Mouse (Mus musculus): ENCODE data around the gene Fmo1.

Fmo1 gene

DNA sequence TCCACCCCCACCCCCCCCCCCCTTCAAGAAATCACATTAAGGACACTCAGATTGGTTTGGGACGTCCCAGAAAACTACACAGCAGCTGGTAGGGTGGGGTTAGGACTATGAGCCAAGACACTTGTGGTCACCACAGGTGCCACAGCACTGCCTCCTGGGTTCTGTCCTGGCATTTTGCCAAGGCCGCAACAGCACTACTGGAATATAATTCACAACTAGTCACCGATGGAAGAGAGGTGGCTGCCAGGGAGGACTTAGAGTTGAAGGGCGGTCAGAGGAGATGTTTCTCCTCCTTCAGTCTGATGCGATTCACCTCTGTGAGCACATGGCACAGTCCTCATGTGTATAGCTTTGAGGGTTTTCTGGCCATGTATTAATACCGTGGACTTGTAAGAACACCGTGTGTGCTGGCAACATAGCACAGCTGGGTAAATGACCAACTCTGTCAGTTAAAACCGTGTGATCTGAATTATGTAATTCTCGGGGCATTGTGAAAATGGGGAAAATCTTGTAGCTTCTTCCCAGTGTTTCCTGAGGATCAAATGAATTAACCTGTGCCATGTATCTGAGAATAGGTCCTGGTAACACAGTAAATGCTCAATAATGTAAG lies 6.3 kb downstream of the Fmo1 start:
- DNase-seq = no peak

DNA sequence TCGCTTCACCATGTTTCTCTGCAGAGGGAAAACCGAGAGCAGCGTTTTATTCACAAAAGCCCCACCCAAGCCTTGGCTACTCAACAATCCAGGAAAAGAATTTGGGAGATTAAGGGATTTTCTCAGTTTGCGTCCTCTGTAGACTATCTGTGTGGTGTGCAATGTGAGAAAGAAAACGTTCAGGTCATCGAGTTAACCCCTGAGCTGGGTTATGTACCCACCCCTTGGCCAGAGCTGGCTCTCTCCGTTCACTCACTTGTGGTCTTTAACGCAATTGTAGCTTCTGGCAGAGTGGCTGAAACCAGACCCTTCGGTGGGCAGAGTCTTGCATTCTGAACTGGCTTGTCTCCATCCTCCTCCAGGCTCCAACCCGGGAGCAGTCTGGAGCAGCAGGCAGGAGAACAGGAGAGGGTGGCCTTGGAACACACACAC lies 6.8 kb downstream of the Fmo1 start:
- no peak for DNase-seq

DNA sequence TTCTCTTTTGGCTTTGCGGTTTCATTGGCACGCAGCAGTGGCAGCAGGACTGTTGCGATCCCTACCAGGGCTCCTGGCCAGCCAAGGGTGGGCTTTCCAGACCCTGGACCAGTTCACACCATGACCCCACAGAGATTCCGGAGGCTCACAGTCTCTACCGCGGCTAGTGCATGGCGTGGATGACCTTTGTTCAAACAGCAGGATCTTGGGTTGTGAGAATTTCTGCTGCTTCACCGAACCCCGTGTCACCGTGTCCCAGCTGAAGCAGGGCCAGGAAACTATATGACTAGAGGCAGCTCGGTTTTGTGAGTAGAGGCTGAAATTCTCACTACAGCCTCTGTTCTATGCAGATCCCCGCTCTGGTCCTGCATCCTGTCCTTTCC lies 7.7 kb downstream of the Fmo1 start:
- no peak for DNase-seq

DNA sequence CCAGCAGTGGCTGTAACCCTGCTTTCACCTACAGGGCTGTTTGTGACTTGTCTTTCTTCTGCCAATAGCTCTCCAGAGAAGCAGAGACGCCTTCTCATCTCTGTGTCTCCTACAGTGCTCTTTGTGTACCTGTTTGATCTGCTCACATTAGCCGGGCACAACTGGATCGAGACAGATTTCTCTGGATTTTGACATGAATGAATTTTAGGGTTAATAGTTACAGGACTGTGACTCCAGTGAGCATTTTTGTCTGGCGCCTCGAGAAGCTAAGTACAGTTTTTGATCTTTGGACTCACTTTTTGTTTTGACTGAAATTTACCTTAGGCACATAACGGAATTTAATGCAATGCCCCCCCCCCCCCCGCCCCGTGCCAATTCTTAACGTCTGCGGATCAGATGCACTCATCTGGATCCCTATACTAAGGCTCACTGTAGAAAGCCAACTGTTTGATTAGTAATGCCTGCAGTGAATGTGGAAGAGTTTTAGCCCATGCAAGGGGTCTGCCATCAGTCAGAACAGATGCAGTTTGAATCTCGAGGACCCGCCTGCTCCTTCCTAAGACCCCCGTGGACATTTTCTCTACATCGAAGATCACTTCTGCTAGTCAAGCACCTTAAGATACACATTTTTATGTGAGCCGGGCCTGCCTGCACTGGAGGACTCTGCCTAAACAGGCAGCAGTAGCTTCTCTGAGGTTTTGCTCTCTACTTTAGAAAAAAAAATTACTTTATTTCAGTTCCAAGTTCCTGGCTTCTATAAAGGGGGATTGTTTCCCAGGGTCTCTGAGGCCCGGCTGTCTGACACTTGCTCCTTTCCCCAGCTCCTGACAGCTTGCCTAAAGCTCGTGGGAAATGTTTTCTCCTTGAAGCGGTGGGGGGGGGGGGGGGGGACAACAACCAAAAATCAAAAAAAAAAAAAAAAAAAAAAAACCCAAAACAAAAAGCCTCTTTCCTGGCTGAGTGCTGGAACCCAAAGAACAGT lies 8.4 kb downstream of the Fmo1 start:
- DNase-seq = no peak

DNA sequence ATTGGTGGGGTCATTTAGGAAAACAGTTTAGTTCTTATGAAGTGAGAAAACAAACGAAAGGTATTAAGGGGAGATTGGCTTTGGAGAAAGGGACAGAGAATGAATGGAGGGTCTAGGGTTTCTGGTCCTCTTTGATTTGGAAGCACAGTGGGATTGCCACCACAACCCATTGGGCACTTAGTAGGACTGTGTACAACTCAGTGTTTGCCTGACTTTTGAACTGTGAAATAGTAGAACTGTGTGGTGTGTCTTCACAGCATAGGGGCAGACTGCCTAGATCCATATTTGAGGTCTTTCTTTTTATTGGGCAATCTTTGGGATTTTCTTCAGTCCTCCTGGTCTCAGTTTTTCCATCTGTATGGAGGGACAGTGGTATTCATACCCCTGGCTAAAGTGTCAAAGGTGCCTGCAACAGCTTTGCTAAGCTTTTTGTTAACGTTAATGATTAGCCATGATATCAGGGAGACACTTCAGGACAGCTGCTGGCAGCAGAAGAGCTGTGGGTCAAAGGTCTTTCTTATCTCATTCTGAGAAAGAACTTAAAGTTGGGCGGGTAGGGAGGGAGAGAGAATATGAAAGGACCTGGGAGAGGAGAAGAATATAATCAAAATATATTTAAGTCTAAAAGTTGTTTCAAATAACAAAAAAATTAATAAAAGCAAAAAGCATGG lies 12.5 kb downstream of the Fmo1 start:
- DNase-seq = no peak

DNA sequence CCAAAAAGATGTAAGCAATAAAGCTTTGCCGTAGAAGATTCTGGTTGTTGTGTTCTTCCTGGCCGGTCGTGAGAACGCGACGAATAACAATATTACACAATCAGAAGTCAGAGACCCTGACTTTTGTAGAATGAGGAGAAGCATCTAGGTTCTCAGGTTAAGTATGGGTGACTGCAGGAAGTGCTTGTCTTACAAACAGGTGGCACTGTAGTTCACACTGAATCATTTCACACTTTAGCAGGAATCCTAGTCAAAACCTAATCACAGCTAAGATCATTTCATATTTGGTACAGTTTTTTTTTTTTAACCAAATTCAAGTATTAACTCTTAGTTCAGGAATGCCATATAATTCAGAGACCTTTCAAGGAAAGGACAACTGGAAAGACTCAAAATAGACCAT lies 18.9 kb downstream of the Fmo1 start:
- DNase-seq = no peak

DNA sequence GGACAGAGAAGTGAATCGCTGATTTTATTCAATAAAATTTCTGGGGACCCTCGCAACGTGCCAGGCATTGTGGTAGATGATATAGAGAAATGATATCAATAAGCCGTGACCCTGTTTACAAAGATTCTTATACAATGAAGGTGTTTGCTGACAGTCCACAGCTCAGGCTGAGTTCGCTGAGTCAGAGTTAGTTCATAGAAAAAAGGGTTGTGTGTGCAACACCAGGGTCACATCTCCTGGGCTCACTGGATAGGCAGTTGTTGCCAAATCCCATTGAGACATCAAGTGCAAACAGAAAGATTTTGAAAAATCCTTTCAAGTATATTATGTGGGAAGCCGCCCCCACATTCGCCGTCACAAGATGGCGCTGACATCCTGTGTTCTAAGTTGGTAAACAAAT lies 26.2 kb downstream of the Fmo1 start:
- no peak for DNase-seq

DNA sequence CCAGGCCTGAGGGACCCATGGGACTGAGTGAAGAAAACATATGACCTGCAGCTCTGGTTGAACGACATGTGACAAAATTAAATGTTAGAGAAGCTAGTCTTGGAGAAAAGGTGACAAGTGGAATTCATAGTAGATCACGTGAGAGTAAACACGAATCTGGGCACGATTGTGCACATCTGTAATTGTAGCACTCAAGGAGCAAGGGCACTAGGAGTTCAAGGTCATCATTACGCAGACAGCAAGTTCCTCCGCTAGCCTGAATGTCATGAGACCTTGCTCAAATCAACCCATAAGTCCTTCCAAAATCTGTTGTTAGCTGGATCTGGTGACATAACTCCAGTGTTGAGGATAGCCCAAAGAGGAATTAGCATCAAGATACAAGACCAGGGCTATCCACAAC lies 27.4 kb downstream of the Fmo1 start:
- no peak for DNase-seq

DNA sequence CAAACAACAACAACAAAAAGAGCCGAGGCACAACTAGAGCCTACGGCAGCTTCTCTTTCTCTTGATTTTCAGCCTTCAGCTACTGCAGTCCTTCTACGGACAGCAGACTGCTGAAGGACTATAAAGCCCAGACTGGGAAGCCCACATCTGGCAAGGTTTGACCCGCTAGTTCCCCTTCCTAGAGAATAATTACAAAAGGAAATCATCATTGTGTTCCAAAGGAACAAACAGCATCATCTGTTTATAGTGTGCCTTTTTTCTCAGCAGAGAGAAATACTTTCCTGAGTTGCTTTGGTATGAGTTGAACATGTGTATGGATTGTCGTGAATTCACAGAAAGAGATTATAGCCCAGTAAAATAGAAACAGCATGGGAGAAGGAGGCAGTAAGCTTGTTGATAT lies 32.1 kb downstream of the Fmo1 start:
- no peak for DNase-seq

DNA sequence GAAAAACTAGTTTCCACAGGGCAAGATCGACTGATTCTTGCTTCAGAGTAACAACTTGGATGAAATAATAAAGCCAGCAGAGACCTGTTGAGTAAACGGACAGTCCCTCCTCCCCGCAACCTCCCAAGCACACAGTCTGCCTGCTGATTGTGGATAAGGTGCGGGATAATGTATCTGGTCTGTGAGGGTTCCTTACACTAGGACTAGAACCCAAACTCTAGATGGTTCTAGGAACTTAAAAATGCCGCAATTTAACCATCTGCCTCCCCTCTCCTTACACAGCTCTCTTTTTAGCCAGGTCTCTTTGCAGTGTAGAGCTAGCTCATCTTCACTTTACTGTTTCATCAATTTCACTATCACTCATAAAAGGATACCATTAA lies 33.8 kb downstream of the Fmo1 start:
- DNase-seq = no peak

DNA sequence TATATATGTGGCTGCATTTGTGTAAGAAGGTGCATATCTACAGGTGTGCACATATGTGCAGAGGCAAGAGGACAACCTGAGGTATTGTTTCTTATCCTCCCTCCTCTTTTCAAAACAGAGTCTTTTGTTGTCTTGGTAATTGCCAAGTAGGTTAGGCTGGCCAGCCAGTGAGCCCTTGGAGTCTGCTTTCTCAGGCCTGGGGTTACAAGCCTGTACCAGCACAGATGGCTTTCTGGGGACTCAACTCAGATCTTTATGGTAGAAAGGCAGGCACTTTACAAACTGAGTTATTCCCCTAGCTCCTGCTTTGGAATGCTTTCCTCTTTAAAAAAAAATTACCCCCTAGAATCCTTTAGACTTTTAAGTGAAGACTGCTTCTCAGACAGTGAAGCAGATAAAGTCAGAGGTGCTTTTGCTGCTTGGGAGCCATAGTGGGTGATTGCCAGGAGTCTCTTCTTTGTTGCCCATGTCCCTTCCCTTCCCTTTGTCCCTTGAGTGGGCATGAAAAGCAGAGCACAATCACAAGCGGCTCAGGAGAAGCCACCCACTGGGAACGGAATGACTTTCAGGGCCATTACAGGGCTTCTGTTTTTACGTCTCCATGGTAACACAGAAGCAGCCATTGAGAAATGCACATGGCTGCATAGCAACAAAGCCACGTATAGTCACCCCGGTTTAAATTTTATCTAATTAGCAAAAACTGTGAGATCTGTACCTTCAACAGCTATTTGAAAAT lies 34.4 kb downstream of the Fmo1 start:
- DNase-seq = no peak

DNA sequence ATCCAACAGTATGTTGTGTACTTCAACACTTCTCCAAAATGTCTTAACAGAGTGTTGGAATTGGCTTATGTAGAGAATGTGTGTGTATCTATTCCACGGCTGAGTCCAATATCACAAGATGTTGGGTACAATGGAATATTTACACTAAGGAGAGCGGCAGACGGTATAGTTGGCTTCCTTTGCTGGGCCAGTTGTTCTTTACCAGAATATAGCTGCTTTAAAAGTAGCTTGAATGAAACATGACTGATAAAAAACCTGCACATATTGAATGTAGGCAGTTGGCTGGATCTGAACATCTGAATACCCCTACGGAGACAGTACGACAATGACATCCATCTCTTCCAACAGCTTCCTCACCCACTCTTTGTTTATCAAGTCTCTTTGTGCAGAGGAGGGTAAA lies 47.1 kb downstream of the Fmo1 start:
- DNase-seq = no peak

DNA sequence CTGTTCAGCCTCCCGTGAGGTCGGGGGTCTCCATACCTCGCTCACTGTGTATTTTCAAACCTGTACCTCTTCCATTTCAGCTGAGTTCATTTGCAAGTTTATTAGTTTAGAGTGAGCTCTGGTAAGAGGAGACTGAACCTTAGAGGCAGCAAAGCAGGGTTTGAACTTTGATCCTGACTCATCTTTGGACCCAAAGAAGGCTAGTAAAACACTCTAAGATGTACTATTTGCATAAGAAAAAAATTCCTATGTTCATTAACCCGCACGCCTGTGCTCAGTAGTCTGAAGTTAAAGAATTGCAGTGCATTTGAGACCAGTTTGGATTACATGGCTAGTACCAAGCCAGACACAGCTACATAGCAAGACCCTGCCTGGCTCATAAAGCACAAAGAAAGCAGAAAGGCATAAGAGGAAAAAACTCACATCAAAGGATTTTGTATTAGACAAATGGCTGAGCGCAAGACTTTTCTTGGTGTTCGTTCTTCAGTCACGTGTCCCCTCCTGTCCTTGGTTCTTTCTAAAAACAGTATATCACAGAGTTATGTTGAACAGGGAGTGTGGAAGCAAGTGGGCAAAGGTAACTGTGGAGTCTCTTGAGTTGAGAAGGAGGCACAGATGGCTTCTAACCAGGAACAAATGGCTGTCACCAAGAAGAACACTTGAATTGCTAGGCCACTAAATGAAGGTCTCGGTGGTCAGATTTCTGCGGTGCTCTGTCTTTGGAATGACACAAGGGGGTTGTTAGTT lies 50.9 kb downstream of the Fmo1 start:
- no peak for DNase-seq

DNA sequence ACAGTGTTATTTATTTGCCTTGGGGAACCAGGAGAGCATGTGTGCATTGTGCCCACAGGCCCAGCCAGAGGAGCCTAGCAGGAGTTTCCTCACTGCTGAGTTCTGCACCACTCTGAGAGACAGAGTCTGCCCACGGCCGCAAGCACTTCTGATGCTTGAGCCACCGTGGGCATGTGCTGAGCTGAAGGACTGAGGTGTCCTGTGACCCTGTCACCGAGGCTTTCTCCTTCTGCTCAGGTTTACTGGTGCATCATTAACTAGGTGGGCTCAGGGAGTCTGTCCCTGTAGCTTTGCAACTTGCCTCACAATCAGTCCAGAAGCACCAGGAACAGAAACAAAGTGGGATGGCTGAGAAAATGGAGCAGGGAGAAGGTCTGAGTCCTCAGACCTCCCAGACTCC lies 51.5 kb downstream of the Fmo1 start:
- DNase-seq = no peak

DNA sequence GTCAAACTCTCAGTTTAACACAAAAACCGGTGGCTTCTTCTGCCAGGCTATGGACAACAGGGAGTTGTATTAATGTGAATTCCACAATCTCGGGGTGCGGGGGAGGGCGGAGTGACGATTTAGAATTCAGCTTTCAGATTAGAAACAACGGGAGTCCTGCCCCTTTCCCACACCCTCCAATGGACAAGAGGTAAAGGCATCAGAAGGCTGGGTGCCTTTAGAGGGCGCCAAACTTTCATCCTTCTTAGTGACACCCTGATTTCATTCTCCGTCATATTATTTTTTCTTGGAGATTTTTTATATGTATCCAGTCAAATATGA lies 52.6 kb downstream of the Fmo1 start, which contains the start of gene Fmo4:
TSS of gene Fmo4 (minus strand) at position 137 of the 321 bp plus-strand sequence.
- DNase-seq = peak; percentile 20

DNA sequence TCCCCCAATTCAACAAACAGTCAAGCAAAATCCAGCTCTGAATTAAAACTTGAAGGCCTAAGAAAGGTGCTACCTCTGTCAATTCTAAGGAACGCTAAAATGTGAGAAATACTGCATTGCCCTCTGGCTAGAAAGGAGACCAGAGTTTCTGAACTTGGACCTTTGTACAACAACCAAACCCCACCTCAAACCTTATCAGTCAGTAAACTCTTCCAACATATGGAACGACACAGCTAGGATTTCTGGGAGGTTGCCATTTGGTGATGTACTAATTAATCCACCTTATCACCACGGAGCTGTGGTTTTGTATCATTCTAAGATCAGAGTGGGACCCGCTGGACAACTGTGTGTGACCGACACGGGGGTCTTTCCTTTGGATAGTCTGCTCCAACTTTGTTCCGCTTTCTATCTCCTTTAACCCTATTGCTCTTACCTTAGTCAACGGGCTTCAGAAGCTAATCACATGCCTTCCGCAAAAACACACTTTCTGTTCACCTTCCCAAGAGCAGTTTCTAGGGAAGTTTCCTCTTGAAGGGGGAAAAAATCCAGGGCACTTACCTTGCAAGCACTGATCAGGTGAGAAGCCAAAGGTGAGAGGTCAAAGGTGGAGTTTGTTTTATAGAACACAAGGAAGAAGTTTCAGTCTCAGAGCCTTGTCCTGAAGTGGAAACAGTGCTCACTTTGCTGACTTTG lies 53.1 kb downstream of the Fmo1 start:
- no peak for DNase-seq

DNA sequence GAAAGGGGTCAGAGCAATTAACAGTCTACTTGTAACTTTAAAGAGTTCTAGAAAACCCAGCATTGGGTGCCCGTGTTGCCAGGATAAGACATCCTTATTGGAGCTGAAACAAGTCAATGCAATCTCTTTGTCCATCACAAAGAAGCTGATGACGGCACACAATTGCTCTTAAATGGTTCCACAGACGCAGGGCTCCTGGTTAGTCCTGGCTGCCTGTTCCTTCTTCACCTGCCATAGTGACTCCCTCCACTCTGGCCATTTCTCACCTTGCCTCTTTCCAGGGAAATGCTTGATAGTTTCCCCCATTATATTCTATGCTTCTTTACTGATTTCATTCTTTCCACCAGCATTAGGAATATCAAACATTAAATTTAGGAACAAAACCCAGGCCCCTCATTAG lies 57.9 kb downstream of the Fmo1 start:
- DNase-seq = no peak

DNA sequence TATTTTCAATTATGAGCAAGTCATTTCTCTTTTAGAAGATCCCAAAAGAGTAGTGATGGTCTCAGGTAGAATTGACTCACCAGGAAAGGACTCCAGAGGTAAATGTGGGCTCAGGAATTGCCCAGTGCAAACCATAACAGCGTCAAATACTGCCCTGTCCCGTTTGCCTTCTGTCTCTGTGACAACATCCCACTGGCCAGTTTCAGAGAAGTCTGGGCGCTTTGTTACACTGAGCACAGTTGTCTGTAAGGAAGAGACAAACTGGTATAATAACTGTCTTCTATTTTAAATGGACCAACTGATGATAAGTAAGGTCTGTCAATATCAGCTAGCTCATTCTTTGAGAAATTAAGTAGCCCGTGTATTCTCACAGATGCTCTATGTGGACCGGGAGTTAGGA lies 59.0 kb downstream of the Fmo1 start:
- DNase-seq = no peak

DNA sequence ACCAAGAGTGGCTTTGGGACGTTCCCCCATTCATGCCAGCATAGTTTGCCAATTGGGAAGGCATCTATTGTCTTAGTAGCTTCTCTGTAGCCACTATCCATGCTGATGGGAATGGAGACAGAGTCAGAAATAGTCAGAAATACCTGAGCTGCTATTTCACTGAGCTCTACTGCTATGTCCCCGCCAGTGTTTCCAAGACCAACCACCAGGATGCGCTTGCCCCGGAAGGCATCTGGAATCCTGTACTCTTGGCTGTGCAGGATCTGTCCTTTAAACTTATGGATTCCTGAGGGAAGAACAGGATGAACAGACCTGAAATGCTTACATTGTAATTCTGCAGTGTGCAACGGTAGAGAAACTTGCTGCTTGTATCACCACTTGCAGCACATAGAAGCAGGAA lies 61.4 kb downstream of the Fmo1 start:
- no peak for DNase-seq

DNA sequence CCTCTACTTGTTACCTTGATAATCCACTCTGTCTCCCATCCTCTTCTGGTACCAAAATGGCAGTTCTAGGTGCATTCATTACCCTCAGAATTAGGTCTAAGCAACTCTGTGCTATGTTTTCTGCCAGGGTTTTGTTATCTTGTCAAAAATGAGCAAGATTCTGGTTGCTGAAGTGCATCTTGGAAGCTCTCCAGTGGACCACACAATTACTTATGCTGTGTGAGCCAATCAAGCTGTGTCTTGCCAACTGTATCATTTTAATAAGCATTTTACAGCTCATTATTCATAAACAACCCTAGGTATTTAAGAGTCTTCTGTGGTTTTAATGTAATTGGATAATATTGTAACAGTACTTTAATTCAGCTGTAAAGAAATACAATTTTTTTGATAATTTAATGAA lies 70.0 kb downstream of the Fmo1 start:
- no peak for DNase-seq

DNA sequence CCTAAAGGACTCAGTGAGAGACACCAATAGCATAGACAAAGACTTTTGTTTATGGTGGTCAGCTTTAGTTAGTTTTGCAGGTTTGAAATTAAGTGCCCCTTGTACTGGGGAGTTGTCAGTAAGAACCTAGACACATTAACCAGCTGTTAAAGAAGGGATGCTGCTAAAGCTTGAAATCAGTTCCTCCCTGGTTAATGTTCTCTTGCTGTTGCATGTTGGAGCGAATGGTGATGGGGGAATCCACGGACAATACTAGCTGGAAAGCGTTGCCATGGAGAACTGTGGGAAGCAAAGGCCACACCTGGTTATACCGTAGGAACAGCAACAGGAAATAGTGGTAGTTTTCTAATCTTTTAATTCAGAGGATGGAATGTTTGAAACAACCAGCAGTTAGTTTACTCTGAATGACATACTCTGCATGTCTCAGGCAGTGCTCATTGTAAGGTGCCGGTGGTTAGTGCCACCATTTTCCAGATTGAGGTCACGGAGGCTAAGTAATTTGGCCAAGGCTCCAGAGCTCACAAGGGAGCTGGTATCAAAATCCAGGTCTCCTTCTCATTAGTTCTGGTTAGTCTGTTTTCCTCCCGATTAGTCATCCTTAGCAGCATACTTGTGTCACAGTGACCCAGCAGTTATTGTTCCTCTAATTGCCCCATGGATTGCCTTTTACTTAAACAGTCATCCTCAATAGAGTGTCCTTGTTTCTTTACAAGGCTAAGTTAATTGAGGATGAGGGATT lies 73.9 kb downstream of the Fmo1 start:
- DNase-seq = no peak

Measured in thymus, postnatal 4 days (tissue).